Mouse (Mus musculus) urinary bladder, adult 2 months (tissue): ENCODE measurements around the gene Ncstn. TPM values are rescaled to one million over a fixed set of nuclear protein-coding genes. Genes with fewer than 3 reads are reported as not detected.

ENCODE experiments used
- DNase-seq: peaks from one replicate; pipeline ENCODE4 v3.0.0; 2022; ENCODE audit warnings: low spot score
- polyA plus RNA-seq: library from polyadenylated mRNA; depleted of rRNA; stranded (reverse); fragments of >200 nt; gene quantifications from 2 replicates; pipeline ENCODE4 v1.2.3, GENCODE M21; 2012; rRNA removed

Gene Ncstn
- polyA plus RNA-seq, result 94.8 and 100.0 TPM in 2 replicates

- DNase-seq, result peak; percentile 87
Observed at GRCm38 (mm10) chr1:172082101-172082898, at the start of gene Ncstn, which contains the start of gene Copa. Ncstn (minus strand) TSS chr1:172082795. Copa (plus strand) TSS chr1:172082529.

- no peak for DNase-seq
Observed at GRCm38 (mm10) chr1:172132319-172132718, 49.7 kb upstream of the Ncstn start.

- no peak for DNase-seq
Observed at GRCm38 (mm10) chr1:172129780-172130179, 47.2 kb upstream of the Ncstn start.

DNA sequence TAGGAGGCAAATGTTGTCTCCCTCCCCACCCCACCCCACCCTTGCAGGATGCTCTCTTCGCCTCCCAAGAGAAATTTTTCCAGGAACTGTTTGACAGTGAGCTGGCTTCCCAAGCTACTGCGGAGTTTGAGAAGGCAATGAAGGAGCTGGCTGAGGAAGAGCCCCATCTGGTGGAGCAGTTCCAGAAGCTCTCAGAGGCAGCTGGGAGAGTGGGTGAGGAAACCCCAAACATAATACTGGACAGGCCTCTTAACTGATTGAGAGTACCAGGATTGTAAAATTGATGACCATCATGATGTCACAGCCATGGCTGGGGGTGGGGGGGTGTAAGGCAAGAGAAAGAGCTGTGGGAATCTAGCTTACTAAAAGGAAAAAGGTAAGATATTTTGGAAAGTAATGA, 46.5 kb upstream of the Ncstn start:
- no peak for DNase-seq

DNA sequence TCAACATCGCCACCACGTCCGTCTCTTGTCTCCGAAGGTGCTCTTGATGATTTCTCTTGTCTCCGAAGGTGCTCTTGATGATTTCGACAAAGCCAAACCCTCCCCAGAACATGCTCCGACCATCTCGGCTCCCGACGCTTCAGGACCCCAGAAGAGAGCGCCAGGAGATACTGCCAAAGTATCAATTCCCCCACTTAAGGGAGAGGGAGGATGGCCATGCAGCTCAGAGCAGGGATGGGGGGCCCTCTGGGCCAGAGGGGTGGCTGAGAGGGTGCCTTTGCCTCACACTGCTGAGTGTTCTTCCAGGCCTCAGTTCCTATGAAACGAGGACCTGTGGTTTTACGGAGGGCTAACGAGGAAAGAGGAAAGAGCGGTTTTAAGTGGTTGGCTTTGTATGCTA, 46.0 kb upstream of the Ncstn start:
- no peak for DNase-seq

GRCm38 (mm10) chr1:172127487-172127886, 44.9 kb upstream of the Ncstn start:
- DNase-seq, result no peak

- peak; percentile 64 for DNase-seq
Observed at GRCm38 (mm10) chr1:172126376-172127347, 44.1 kb upstream of the Ncstn start, which contains the start of gene Pex19. Pex19 (plus strand) TSS chr1:172126755.

- DNase-seq, result no peak
Observed at GRCm38 (mm10) chr1:172124572-172124971, 42.0 kb upstream of the Ncstn start.

DNA sequence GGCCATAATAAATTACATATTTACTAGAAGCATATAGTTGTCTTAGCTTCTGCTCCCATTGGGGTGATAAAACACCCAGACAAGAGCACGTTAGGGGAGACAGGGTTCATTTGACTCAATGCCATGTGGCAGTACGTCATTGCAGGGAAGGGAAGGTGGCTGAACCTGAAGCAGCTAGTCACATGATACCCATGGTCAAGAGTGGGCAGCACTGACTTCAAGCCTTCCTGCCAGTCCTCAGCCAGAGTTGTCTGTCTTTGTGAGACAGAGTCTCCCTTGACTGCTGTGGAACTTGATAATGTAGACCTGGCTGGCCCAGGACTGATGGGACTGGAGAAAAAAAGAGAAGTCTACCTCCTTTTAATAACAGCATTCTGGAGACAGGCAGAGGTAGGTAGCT, 40.1 kb upstream of the Ncstn start:
- DNase-seq, result no peak

DNA sequence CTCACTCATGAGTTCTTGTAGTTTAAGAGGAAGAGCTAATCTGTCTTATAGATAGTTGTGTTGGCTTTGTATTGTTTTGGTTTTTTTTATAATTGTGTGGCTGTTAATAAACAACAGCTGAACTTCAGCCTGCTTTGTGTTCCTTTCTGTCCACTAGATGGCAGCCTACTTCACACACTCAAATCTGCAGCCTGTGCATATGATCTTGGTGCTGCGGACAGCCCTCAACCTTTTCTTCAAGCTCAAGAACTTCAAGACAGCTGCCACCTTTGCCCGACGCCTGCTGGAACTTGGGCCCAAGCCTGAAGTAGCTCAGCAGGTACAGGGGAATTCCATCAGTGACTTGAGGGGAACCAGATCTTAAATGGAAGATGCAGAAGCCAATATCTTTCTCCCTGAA, 37.1 kb upstream of the Ncstn start:
- no peak for DNase-seq

GRCm38 (mm10) chr1:172119100-172119499, 36.5 kb upstream of the Ncstn start:
- DNase-seq, result no peak

GRCm38 (mm10) chr1:172116948-172117347, 34.4 kb upstream of the Ncstn start:
- no peak for DNase-seq

GRCm38 (mm10) chr1:172107777-172108477, 25.3 kb upstream of the Ncstn start:
- no peak for DNase-seq

GRCm38 (mm10) chr1:172105101-172105500, 22.5 kb upstream of the Ncstn start:
- no peak for DNase-seq

DNA sequence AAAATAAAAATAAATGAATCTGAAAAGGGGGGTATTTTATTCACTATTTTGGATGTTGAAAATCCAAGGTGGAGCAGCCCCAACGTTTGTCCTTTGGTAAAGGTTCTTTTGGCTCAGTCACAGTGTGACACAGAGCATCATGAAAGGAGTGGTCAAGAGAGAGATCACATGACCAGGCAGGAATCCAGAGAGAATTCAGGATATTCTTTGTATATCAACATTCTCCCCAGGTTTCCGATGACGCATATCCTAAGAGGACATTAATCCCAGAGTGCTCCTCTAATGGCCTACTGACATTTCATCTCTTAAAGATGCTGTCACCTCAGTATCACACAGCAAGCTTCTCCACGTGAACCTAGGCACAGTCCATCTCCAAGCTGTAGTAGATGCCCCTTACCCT, 21.0 kb upstream of the Ncstn start:
- no peak for DNase-seq

- no peak for DNase-seq
Observed at GRCm38 (mm10) chr1:172099325-172100033, 16.9 kb upstream of the Ncstn start.

DNA sequence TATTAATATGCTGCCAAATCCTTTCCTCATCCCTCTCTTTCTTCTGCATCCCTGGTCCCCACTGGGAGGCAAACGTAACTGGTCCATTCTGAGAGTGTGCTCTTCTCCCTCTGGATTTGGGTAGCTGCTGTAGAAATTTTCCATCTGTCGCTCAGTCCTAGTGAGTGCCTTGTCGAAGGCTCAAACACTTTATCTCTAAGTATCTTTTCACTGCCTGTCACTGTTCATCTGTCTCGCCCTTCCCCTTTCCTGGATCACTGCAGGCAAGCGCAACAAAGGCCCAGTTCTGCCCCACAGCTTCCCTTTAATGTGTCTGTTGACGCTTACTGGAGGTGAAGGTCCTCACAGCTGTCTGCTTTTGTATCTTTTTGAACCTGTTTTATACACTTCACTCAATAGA, 12.6 kb upstream of the Ncstn start:
- no peak for DNase-seq

DNA sequence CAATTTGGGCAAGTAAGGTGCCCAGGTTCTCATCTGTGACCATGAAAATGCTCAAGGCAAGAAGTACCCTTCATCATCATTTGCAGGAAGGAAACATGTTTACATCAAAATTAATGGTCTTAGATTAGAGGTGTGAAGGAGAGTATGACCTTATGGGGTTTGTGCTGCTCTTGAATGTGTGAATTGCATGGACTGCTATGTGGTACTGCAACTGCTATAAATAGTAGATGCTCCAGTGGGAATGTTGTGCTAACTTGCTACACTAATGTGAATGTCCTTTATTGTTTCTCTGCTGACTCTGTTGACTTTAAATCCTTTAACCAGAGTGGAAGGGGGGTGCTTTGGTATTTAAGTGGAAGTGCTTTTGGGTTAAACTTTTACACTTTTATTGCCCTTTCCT, 11.7 kb upstream of the Ncstn start:
- no peak for DNase-seq

DNA sequence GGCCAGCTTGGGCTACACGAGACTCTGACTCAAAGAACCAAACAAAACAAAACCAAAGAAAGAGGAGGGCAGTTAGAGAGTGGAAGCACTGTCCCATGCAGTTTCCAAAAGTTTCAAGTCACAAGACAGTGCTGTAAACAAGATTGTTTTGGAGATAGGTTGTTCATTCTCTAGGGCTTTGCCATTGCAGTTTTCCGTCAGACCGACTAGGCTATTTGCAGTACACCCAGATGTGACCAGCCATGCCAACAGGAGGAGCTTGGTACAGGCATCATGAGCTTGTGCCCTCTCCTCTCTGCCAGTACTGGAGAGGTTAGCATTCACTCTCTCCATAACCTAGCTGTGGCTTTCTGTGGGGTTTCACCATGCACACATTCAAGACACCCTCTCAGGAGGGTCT, 10.9 kb upstream of the Ncstn start:
- DNase-seq, result no peak

GRCm38 (mm10) chr1:172082899-172083445, 377 bp upstream of the Ncstn start:
- no peak for DNase-seq

- DNase-seq, result no peak
Observed at GRCm38 (mm10) chr1:172077981-172078380, 4.6 kb downstream of the Ncstn start.
